Mouse (Mus musculus) thymus, postnatal 10 days (tissue): ENCODE results near the gene Gm7324.
"Not testable (repeated sequence)": the region's sequence is repeated elsewhere in the genome, so short reads cannot be mapped to it uniquely, and the experiment has no call there.

Experiments used
- DNase-seq, 2 experiments: peaks; one replicate each; pipeline ENCODE4 v3.0.0; 2021; ENCODE audit warnings: low spot score in 2 of 2

Gene Gm7324

GRCm38 (mm10) chr14:43697621-43698020 lies at the start of gene Gm7324:
Gm7324 (plus strand) TSS chr14:43697828.
- not testable (repeated sequence) for DNase-seq

- not testable (repeated sequence) for DNase-seq
These were observed 20.5 kb upstream of the Gm7324 start, which contains the start of gene Gm8165 for GRCm38 (mm10) chr14:43677099-43677498. Gm8165 (minus strand) TSS chr14:43677199.

- not testable (repeated sequence) for DNase-seq
These were observed 29.8 kb downstream of the Gm7324 start, which contains the start of gene Gm16506 for GRCm38 (mm10) chr14:43727385-43727784. Gm16506 (minus strand) TSS chr14:43727485.

- not testable (repeated sequence) for DNase-seq
These were observed 49.9 kb downstream of the Gm7324 start, which contains the start of gene Gm6526 for GRCm38 (mm10) chr14:43747566-43747965. Gm6526 (plus strand) TSS chr14:43747866.
